Mouse (Mus musculus) midbrain, embryonic 14.5 days (tissue): Measurements from ENCODE around the gene H2-Q1. TPM values are rescaled to one million over a fixed set of nuclear protein-coding genes. Genes with fewer than 3 reads are reported as not detected.
A peak's percentile ranks its signal among the peaks of the same experiment; 100 is the strongest.
"Not testable (repeated sequence)": the region's sequence is repeated elsewhere in the genome, so short reads cannot be mapped to it uniquely, and the experiment has no call there.

Experiments used
- ATAC-seq: fragments of 200-750 bp; cut with Nextera tagmentation; 2 replicates; pipeline ENCODE4 v1.8.0; 2017; ENCODE audit warnings: moderate number of reproducible peaks, moderate library complexity; ENCODE audit not compliant: low FRiP score, low TSS enrichment
- DNase-seq: peaks from one replicate; pipeline ENCODE4 v3.0.0-alpha.2; 2015
- H3K27ac ChIP-seq: fragments of 300-500 bp; sonication (generic); replicated peaks from 2 replicates; pipeline ENCODE4 v1.5.1; 2014; ENCODE audit warnings: mild to moderate bottlenecking, low read depth, low read length, moderate library complexity
- H3K27me3 ChIP-seq: fragments of 300-500 bp; sonication (generic); 2 replicates; pipeline ENCODE4 v1.6.1; 2014; ENCODE audit warnings: low read length, control low read depth, mixed read lengths; ENCODE audit not compliant: control insufficient read depth, insufficient read depth
- H3K36me3 ChIP-seq: fragments of 300-500 bp; sonication (generic); 2 replicates; pipeline ENCODE4 v1.6.1; 2014; ENCODE audit warnings: low read length, control low read depth; ENCODE audit not compliant: control insufficient read depth, insufficient read depth
- H3K4me1 ChIP-seq: fragments of 300-500 bp; sonication (generic); 2 replicates; pipeline ENCODE4 v1.6.1; 2014; ENCODE audit warnings: mild to moderate bottlenecking, antibody characterized with exemption, low read length, control low read depth; ENCODE audit not compliant: control insufficient read depth, insufficient read depth
- H3K4me2 ChIP-seq: fragments of 300-500 bp; sonication (generic); 2 replicates; pipeline ENCODE4 v1.6.1; 2014; ENCODE audit warnings: mild to moderate bottlenecking, low read length, moderate library complexity
- H3K4me3 ChIP-seq: fragments of 300-500 bp; sonication (generic); replicated peaks from 2 replicates; pipeline ENCODE4 v1.5.1; 2014; ENCODE audit warnings: low read depth, low read length
- H3K9ac ChIP-seq: fragments of 300-500 bp; sonication (generic); replicated peaks from 2 replicates; pipeline ENCODE4 v1.6.1; 2014; ENCODE audit warnings: mild to moderate bottlenecking, low read length, moderate library complexity
- H3K9me3 ChIP-seq: fragments of 300-500 bp; sonication (generic); 2 replicates; pipeline ENCODE4 v1.6.1; 2016; ENCODE audit warnings: low read length, control low read depth, mixed read lengths; ENCODE audit not compliant: control insufficient read depth
- WGBS: fragments of 180-500 bp; shearing (Covaris S2); extraction: QIAGEN DNeasy Blood & Tissue Kit; methylation state at CpG from one replicate; pipeline ENCODE4 v1.1.7; 2014; 5-methylcytosine and 5-hydroxymethylcytosine counted together
- polyA plus RNA-seq: library from polyadenylated mRNA; unstranded; fragments of >200 nt; fragmentation: Nextera tagmentation; extraction: Ambion mirVana; gene quantifications from 2 replicates; pipeline ENCODE4 v1.2.1, GENCODE M21; 2014

Gene H2-Q1
- polyA plus RNA-seq, 1 experiment from 2014 or later = 0.16 TPM

DNA sequence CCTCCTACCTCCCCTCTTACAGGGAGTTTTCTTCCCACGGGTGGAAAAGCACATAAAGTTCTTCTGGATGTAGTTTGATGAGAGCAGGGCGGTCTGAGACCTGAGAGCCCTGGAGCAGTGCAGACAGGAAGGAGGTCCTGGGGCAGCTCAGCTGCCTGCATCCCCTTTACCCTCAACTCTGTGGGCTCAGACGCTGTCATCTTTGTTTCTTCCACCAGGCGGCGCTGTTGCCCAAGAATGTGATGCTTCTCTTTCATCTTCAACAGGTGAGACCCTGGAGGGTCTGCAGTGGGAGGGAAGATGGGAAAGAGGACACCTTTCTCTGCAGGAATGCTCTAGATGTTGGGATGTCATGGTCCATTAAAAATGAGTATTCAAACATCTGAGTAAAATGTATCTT lies 24.4 kb upstream of the H2-Q1 start:
- not testable (repeated sequence) for H3K4me3 ChIP-seq, ATAC-seq, H3K9ac ChIP-seq, H3K4me1 ChIP-seq, H3K36me3 ChIP-seq, H3K27me3 ChIP-seq, H3K9me3 ChIP-seq, H3K27ac ChIP-seq, H3K4me2 ChIP-seq
- whole genome bisulfite sequencing = 7% methylated on average over 5 of the region's 5 CpGs
- DNase-seq = peak; percentile 53

DNA sequence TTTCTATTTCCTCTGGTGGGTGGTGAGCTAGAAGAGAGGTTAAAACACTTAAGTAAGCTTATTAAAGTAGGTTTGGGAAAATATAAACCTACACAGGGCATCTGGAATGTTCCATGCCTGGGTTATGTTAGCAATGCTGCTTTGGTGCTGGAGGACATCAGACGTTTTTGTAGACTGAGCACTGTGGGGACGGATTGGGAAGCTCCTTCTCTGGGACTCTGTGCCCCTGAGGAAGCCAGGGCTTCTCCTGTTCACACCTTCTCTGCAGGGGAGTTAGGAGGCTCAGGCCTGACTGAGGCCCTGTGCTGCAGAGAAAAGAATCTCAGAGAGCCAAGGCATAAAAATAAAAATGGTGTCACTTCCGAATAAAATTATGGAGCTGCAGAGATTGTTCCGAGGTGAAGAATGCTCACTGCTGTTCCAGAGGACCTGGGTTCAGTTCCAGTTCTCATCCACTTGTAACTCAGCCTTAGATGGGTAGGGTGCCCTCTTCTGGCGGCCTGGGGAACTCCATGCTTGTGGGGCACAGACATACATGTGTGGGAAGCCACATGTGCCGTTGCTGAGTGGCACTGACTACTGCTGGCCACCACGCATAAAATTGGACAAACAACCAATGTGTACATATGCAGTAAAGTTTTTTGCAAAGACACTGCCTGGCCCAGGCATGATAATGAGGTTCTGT lies 19.8 kb upstream of the H2-Q1 start:
- H3K27me3 ChIP-seq, H3K36me3 ChIP-seq, DNase-seq, H3K9ac ChIP-seq, H3K4me2 ChIP-seq, H3K9me3 ChIP-seq, H3K4me1 ChIP-seq, ATAC-seq, H3K27ac ChIP-seq, H3K4me3 ChIP-seq: not testable (repeated sequence)
- 85% methylated on average over 7 of the region's 7 CpGs for WGBS

GRCm38 (mm10) chr17:35301645-35302258 lies 18.5 kb upstream of the H2-Q1 start:
- Histone ChIP-seq H3K9me3 (no peaks in the 10 kb centered on the region), H3K27me3 (no peaks in the 10 kb centered on the region), H3K4me2 (no peak overlapping the region), H3K9ac (no peak overlapping the region), H3K4me3 (no peak overlapping the region), H3K36me3 (no peaks in the 10 kb centered on the region), H3K27ac (no peak overlapping the region), H3K4me1 (no peaks in the 10 kb centered on the region)
- DNase-seq (peak; percentile 83), ATAC-seq (no peak)
- 29% methylated on average over 13 of the region's 13 CpGs for WGBS

DNA sequence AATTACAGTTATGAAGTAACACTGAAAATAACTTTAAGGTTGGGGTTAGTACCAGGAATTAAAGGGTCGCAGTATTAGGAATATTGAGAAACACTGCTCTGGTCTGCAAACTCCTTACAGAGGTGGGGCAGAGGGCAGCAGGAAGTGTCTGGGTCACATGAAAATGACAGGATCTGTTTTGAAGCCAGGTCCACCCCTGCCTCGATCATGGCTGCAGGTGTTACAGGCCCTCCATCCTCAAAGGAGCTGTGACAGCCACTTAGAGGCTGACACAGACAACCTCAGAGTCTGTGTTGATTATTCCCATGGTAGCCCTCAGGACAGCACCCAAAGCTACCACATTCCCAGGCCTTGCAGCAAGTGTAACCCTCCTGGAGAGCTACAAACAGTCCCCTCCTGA lies 16.9 kb upstream of the H2-Q1 start:
- H3K9ac ChIP-seq = no peak overlapping the region
- 89% methylated on average over 2 of the region's 2 CpGs for WGBS
- no peaks in the 10 kb centered on the region for H3K27me3 ChIP-seq

DNA sequence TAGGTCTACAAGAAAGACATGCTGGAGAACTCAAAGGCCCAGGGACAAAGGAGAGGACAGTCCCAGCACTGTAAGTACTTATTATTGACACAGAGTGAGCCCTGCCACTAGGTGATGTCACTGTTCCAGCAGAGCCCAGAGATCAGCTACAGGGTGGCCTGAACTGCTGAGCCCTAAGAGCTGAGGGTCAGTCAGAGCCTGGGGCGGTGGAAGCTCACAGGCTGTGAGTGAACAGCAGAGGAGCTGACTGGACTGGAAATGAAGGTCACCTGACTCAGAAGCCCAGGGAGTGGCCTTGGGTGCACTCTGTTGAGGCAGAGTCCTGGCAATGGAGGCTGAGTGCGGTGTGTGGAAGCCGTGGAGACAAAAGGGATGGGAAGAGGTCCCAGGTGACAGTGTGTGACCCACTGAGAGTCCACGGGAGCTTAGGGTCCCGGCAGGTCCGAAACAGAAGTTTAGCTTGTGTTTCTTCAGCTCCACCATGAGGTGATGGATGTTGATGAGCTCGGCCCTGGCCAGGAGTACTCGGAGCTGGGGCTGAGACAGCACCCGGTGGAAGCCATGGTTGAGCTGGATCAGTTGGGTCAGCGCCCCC lies 16.4 kb upstream of the H2-Q1 start:
- H3K9ac ChIP-seq = no peak overlapping the region
- H3K4me3 ChIP-seq = no peak overlapping the region
- WGBS = 88% methylated on average over 10 of the region's 10 CpGs
- no peak overlapping the region for H3K4me2 ChIP-seq
- H3K4me1 ChIP-seq = no peaks in the 10 kb centered on the region
- no peaks in the 10 kb centered on the region for H3K27me3 ChIP-seq
- H3K36me3 ChIP-seq = no peaks in the 10 kb centered on the region
- H3K9me3 ChIP-seq = no peaks in the 10 kb centered on the region
- no peak for DNase-seq
- no peak for ATAC-seq
- no peak overlapping the region for H3K27ac ChIP-seq

More for the DNA sequence above, 16.9 kb upstream of the H2-Q1 start:
- DNase-seq (no peak), ATAC-seq (no peak)
- Histone ChIP-seq H3K36me3 (no peaks in the 10 kb centered on the region), H3K9me3 (no peaks in the 10 kb centered on the region), H3K4me1 (no peaks in the 10 kb centered on the region), H3K27ac (no peak overlapping the region), H3K4me2 (no peak overlapping the region), H3K4me3 (no peak overlapping the region)

- Histone ChIP-seq H3K36me3 (no peaks in the 10 kb centered on the region), H3K27ac (no peak overlapping the region), H3K4me1 (no peaks in the 10 kb centered on the region), H3K4me2 (no peak overlapping the region), H3K27me3 (no peaks in the 10 kb centered on the region), H3K9ac (no peak overlapping the region), H3K9me3 (no peaks in the 10 kb centered on the region), H3K4me3 (no peak overlapping the region)
- no peak for DNase-seq
- WGBS = 76% methylated on average over 6 of the region's 6 CpGs
- no peak for ATAC-seq
Observed at GRCm38 (mm10) chr17:35304478-35304877, 15.7 kb upstream of the H2-Q1 start.

- H3K36me3 ChIP-seq, H3K9me3 ChIP-seq, DNase-seq, H3K27me3 ChIP-seq, H3K27ac ChIP-seq, H3K4me3 ChIP-seq, ATAC-seq, H3K4me2 ChIP-seq, H3K4me1 ChIP-seq, H3K9ac ChIP-seq: not testable (repeated sequence)
- 84% methylated on average over 8 of the region's 8 CpGs for WGBS
Observed at GRCm38 (mm10) chr17:35304921-35305320, 15.3 kb upstream of the H2-Q1 start.

- Histone ChIP-seq H3K4me1 (peaks cover 5% of the 10 kb centered on the region; the same call in 1 of the 2 replicates), H3K4me3 (no peak overlapping the region), H3K9ac (no peak overlapping the region), H3K27me3 (peaks cover 12% of the 10 kb centered on the region), H3K4me2 (no peak overlapping the region), H3K36me3 (no peaks in the 10 kb centered on the region), H3K27ac (no peak overlapping the region), H3K9me3 (no peaks in the 10 kb centered on the region)
- ATAC-seq (no peak), DNase-seq (no peak)
Observed at GRCm38 (mm10) chr17:35318671-35319070, 1.5 kb upstream of the H2-Q1 start.

DNA sequence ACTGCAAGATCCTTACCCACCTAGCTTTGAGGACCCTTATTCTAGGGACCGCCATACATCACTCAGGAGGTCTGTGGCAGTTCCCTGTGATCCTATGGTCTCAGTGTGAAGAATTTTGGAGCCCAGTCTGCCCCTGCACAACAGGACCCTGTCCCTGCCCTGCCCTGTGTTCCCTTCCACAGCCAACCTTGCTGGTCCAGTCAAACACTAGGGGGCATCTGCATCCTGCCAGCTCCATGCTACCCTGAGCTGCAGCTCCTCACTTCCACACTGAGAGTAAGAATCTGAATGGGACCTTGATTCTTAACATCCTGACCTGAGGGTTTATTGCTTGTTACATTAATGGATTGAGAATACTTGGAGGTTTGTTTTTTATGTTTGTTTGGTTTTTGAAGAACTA lies 4.9 kb downstream of the H2-Q1 start:
- not testable (repeated sequence) for H3K4me3 ChIP-seq, ATAC-seq, H3K4me1 ChIP-seq, H3K4me2 ChIP-seq, H3K9ac ChIP-seq, H3K27ac ChIP-seq, H3K36me3 ChIP-seq, H3K9me3 ChIP-seq
- peak; percentile 31 for DNase-seq
- WGBS = 60% methylated on average over 1 of the region's 1 CpGs
- H3K27me3 ChIP-seq = peaks cover 12% of the 10 kb centered on the region
